Mouse (Mus musculus) gastrocnemius, postnatal 36 days (tissue): ENCODE results near the gene 2410015M20Rik. TPM values are rescaled to one million over a fixed set of nuclear protein-coding genes. Genes with fewer than 3 reads are reported as not detected.
"Not testable (repeated sequence)": the region's sequence is repeated elsewhere in the genome, so short reads cannot be mapped to it uniquely, and the experiment has no call there.

Source experiments
- DNase-seq, 2 experiments: peaks; one replicate each; pipeline ENCODE4 v3.0.0; 2022
- intact Hi-C: fragments of 180-260 bp; cut with DNase I; formaldehyde crosslinking; loops from one replicate; pipeline ENCODE4 v1.15.1; 2025
- long read RNA-seq, 2 experiments: library from polyadenylated mRNA; stranded (forward); transcript quantifications; one replicate each; pipeline ENCODE4 v2.0.0; 2021
- total RNA-seq, 2 experiments: library from RNA; stranded (reverse); gene quantifications; 2 replicates each; pipeline ENCODE4 v1.2.3; 2021

The 2410015M20Rik gene
- total RNA-seq: 100 to 1,000 TPM; 130 to 135 TPM
- long read RNA-seq, experiment 1, transcript 2410015M20Rik-201 (4 exons, 755 nt): major isoform, 283 of 308 reads
- long read RNA-seq, experiment 1, partial matches to known transcripts: 5 of 308 reads
- long read RNA-seq, experiment 1, other reads (novel, unspliced or antisense): 20 of 308 reads
- long read RNA-seq, experiment 2, transcript 2410015M20Rik-201 (4 exons, 755 nt): major isoform, 271 of 306 reads
- long read RNA-seq, experiment 2, partial matches to known transcripts: 9 of 306 reads
- long read RNA-seq, experiment 2, other reads (novel, unspliced or antisense): 26 of 306 reads

DNA sequence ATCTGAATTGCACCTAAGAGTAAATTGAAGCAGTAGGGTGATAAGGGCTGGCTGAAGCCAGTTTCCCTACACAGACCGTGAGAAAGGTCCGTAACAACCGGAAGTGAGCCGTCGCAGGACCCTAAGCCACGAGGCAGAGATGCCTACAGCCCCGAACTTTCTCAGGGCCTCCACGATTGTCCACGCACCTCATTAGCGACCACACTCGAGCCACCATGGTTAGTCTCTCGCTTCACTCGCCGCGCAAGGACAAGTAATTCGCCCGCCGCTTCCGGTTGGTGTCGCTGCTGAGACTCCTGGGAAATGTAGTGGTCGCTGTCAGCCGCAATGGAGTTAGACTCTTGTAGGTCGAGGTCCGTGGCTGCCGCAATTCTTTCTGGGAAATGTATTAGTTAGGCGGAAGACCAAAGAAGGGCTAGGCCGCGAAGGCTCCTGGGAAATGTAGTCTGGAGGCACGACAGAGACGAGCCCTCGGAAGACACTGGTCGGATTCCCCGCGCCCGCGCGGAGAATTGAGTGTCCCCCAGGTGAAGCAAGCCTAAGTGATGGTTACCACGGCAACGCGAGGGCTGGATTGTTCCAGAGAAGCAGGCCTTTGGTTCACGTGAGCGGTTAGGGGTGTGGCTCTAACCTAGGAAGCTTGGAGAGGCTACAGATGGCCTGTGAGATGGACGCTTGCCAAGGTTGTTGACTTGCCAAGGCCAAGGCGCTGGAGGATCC lies at the start of gene 2410015M20Rik:
TSS of gene 2410015M20Rik (minus strand) at position 320 of the 720 bp plus-strand sequence.
- intact Hi-C loops: loop anchor here (5.0 kb wide), 2 partner anchors 58 to 148 kb away; partner anchors contain the start of gene Nrtn
- DNase-seq: peak; percentile 92 to 93

DNA sequence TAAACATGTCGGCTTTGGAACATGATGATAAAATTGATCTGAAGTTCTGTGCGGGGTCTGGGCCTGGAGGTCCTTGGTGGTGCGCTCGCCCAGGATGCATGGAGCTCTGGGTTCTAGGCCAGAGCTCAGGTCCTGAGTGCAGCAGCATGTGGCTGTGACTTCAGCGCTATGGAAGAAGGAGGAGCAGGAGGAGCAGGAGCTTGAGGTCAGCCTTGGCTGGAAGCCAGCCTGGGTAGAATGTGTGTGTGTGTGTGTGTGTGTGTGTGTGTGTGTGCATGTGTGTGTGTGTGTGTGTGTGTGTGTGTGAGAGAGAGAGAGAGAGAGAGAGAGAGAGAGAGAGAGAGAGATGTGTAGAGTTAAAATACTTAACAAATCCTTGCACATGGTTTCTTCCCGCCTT lies 46.6 kb upstream of the 2410015M20Rik start:
- no peak for DNase-seq
- intact Hi-C loops: no loop called here

- no peak for DNase-seq
- intact Hi-C loops: no loop called here
Observed at GRCm38 (mm10) chr17:56655311-56655710, 45.7 kb upstream of the 2410015M20Rik start.

GRCm38 (mm10) chr17:56654771-56655170 lies 45.2 kb upstream of the 2410015M20Rik start:
- no peak for DNase-seq
- intact Hi-C loops: no loop called here

- intact Hi-C loops: no loop called here
- no peak for DNase-seq
Observed at GRCm38 (mm10) chr17:56651801-56652200, 42.2 kb upstream of the 2410015M20Rik start.

DNA sequence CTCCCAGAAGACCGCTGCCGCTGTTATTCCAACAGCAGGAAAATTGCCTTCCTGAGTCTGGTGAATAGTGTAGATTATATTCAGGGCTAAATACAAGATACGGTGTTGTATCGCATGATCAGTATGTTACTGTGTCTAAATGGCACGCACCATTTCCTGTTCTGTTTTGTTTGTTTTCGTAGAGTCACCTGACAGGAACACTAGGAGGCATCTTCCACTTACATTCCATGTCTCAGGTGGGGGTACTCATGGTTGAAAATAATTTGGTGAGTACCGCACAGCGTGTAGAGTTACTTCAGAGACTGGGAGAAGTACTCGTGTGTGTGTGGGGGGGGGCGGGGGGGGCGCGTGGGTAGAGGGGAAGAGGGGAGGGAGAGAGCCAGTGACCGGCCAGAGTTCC lies 38.0 kb upstream of the 2410015M20Rik start:
- DNase-seq: no peak
- intact Hi-C loops: no loop called here

- intact Hi-C loops: no loop called here
- DNase-seq: no peak
Observed at GRCm38 (mm10) chr17:56643237-56643636, 33.7 kb upstream of the 2410015M20Rik start.

DNA sequence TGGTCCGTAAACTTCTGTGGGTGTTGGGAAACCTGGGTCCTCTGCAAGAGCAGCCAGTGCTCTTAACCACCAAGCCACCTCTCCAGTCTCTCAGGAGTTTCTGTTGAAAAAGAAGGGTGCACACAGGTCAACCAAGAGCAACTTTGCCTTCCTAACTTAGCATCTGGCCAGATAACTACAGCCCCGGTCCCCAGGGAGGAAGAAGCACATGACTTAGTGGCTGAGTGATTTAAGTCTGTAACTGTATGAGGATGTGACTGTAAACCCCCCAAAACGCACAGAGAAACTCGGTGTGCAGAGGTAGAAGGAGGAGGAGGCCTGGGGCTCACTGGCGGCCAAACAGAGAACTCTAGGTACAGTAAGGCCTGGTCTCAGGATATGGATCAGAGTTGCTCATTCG lies 24.5 kb upstream of the 2410015M20Rik start:
- DNase-seq: no peak
- intact Hi-C loops: no loop called here

- intact Hi-C loops: no loop called here
- DNase-seq: no peak
Observed at GRCm38 (mm10) chr17:56631807-56632206, 22.2 kb upstream of the 2410015M20Rik start.

- not testable (repeated sequence) for DNase-seq
- intact Hi-C loops: loop anchor here (5.0 to 10.0 kb wide), 2 partner anchors 127 to 365 kb away; partner anchors contain the start of genes Alkbh7, Clpp and Nrtn
Observed at GRCm38 (mm10) chr17:56629800-56630781, 20.5 kb upstream of the 2410015M20Rik start.

DNA sequence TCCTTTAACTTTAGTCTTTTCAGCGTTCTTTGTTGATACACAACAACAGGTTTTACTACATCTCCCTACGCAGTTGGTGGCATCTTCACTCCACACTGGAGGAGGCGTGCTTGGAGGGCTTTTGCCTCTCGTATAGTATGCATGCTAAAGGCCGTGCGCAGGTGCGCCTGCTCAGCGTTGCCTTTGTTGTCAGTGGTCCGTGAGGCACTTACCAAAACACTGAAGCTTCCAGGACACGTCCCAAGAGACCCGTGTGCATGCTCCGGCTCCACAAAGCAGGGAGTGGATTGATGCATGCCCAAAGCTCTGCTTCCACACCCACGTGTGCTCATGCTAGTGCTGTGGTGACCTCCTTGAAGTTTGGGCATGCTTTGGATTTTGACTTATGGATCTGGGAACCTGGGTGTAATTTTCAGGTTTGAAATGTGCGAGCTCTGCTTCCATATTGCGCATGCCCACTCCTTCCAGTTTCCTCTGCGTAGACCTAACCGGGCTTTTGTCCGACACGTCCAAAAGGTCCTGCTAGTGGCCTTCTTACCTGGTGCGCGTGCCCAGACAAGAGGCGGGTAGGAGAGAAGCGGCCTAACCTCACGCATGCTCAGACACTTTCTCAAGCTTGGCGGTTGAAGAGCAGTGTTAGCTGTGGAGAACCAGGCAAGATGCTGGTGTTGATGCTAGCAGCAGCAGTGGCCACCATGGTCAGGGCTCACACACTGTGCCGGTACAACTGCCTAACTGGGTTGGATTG lies 18.1 kb upstream of the 2410015M20Rik start, which contains the start of gene Catsperd:
TSS of gene Catsperd (plus strand) at position 614 of the 748 bp plus-strand sequence.
- intact Hi-C loops: loop anchor here (5.0 to 10.0 kb wide), 2 partner anchors 130 to 367 kb away; partner anchors contain the start of genes Alkbh7, Clpp and Nrtn
- no peak for DNase-seq

- intact Hi-C loops: loop anchor here (5.0 to 10.0 kb wide), 2 partner anchors 130 to 368 kb away; partner anchors contain the start of genes Alkbh7, Clpp and Nrtn
- DNase-seq: peak; percentile 88 to 89
Observed at GRCm38 (mm10) chr17:56626754-56627470, 17.3 kb upstream of the 2410015M20Rik start, which contains the start of gene Lonp1. Gene Lonp1, minus strand, starts transcription at chr17:56626887.

GRCm38 (mm10) chr17:56626260-56626659 lies 16.7 kb upstream of the 2410015M20Rik start:
- intact Hi-C loops: loop anchor here (5.0 to 10.0 kb wide), 2 partner anchors 131 to 369 kb away; partner anchors contain the start of genes Alkbh7, Clpp and Nrtn
- no peak for DNase-seq

GRCm38 (mm10) chr17:56625495-56625894 lies 15.9 kb upstream of the 2410015M20Rik start:
- DNase-seq: no peak
- intact Hi-C loops: loop anchor here (5.0 to 10.0 kb wide), 2 partner anchors 132 to 369 kb away; partner anchors contain the start of genes Alkbh7, Clpp and Nrtn

DNA sequence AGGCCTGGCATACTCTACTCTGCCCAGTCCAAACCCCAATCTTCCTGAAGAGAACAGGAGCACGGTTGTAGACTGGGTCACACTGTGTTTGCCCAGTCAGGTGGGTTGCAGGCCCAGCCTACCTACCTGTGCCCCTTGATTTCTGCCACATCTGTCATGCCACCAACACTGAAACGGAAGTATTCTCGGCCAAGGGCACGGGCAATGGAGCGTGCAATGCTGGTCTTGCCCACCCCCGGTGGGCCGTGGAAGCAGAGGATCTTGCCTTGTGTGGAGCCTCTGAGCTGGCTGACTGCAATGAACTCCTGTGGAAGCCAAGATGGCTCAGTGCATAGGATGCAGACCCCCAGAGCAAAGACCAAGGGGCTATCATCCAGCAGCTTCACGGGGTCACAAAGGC lies 8.1 kb upstream of the 2410015M20Rik start:
- no peak for DNase-seq
- intact Hi-C loops: no loop called here

GRCm38 (mm10) chr17:56616725-56617124 lies 7.2 kb upstream of the 2410015M20Rik start:
- no peak for DNase-seq
- intact Hi-C loops: no loop called here

- no peak for DNase-seq
- intact Hi-C loops: no loop called here
Observed at GRCm38 (mm10) chr17:56615792-56616191, 6.2 kb upstream of the 2410015M20Rik start.

GRCm38 (mm10) chr17:56615136-56615784 lies 5.7 kb upstream of the 2410015M20Rik start:
- no peak for DNase-seq
- intact Hi-C loops: no loop called here
